Mouse (Mus musculus): ENCODE measurements around the gene Mfsd4a. TPM values are rescaled to one million over a fixed set of nuclear protein-coding genes. Genes with fewer than 3 reads are reported as not detected.

Gene Mfsd4a
- polyA plus RNA-seq, 1 experiment from 2014 or later: 11.2 TPM

DNA sequence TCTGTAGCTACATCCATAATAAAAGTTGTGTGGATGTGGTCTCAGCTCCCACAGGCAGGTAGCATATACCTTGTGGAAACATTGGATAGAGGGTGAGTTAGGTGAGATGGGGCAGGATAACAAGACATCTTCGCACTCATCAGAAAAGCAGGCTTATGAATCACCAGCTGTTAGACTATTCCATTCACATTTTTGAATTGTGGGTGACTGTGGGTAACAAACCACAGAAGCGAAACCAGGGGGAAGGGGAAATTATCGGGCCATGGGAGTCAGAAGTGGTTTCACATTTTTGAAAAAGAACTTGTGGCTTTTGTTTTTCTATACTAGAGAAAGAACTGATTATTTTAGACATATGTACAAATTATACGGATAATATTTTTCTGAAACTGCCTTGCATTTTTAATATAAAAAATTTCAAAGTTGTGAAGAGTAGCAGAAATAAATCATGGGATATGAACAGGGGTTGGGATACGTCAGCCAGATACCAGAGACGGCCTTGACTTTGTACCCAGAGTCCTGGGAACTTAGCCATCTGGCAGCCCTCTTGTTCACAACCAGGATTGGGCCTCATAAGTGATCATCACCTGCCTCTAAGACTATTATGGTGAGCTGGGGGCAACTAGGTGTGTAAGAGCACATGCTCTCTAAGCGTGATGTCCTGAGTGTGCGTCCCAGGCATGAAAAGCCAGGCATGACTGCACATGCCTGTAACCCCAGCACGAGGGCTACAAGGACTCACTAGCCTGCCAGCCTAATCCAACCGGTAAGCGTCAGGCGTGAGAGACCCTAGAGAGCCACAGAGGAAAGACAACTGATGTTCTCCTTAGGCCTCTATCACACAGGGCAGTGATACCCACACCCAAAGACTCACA lies 74.5 kb downstream of the Mfsd4a start:
- 91% methylated on average over 12 of the region's 12 CpGs for WGBS
- no peak overlapping the region for H3K4me2 ChIP-seq (replicated peaks)
- no peak overlapping the region for H3K27ac ChIP-seq
- H3K36me3 ChIP-seq: no peaks in the 10 kb centered on the region
- no peak overlapping the region for H3K9ac ChIP-seq
- ATAC-seq (ENCODE audit: low FRiP score, low read depth): no peak
- H3K9me3 ChIP-seq: no peaks in the 10 kb centered on the region
- H3K27me3 ChIP-seq (replicated peaks): no peaks in the 10 kb centered on the region
- no peak overlapping the region for H3K4me3 ChIP-seq
- H3K4me1 ChIP-seq: no peaks in the 10 kb centered on the region

DNA sequence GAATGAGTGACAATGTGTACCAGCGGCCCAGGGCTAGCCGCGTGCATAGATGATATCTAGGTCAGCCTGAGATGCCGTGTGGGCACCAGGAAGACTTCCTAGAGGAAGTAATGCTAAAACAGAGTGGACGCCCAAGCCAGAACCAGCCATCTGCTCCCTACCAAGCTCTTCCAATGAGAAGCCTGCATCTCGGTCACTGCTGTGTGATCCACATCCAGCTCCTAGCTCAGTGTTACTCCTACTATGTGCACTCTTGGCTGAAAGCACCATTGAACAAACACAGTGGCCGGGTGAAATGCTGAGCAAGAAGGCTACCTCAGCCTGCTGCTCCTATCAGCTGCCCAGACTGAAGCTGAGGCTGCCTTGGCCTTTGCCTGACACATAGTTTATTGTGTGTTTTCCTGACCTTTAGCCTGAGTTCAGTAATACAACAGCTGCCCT lies 75.3 kb downstream of the Mfsd4a start:
- ATAC-seq (ENCODE audit: low FRiP score, low read depth): no peak
- H3K27ac ChIP-seq: no peak overlapping the region
- H3K9ac ChIP-seq: no peak overlapping the region
- no peaks in the 10 kb centered on the region for H3K9me3 ChIP-seq
- no peak overlapping the region for H3K4me2 ChIP-seq (replicated peaks)
- no peaks in the 10 kb centered on the region for H3K36me3 ChIP-seq
- no peaks in the 10 kb centered on the region for H3K27me3 ChIP-seq (replicated peaks)
- H3K4me3 ChIP-seq: no peak overlapping the region
- H3K4me1 ChIP-seq: no peaks in the 10 kb centered on the region
- 86% methylated on average over 7 of the region's 7 CpGs for WGBS

DNA sequence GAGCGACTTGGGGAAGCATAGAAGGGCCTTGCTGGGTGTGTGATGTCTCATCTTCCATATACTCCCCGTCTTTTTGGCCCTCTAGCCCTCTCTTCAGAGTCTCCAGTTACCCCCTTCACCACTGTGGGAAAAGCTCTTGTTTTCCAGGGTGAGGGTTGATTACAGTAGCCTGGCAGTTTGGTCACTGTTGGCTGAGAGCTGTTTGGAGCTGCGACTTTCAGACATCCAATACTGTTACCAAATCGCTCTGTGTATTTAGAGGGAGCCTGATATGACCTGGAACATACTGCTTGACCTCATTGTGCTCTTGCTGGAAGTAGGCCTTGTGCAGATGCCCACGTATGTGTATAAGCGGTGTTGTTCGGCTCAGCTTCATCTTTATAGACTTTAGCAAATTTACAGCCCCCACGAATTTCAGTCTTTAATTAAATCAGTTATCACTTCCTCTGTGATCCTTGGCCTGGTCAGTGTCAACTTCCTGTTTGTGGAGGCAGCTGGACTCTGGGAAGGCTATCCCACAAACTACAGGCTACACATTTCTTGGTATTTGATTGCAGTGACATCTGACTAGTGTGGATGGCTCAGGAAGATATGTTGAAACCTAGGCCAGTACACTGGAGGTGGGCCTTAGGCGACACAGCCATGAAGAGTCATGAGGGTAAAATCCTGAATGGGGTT lies 77.6 kb downstream of the Mfsd4a start:
- no peaks in the 10 kb centered on the region for H3K27me3 ChIP-seq (replicated peaks)
- H3K9ac ChIP-seq: no peak overlapping the region
- no peak overlapping the region for H3K4me2 ChIP-seq (replicated peaks)
- H3K27ac ChIP-seq: no peak overlapping the region
- no peak overlapping the region for H3K4me3 ChIP-seq
- no peaks in the 10 kb centered on the region for H3K36me3 ChIP-seq
- no peak for ATAC-seq (ENCODE audit: low FRiP score, low read depth)
- H3K9me3 ChIP-seq: no peaks in the 10 kb centered on the region
- no peaks in the 10 kb centered on the region for H3K4me1 ChIP-seq
- 91% methylated on average over 9 of the region's 9 CpGs for WGBS

DNA sequence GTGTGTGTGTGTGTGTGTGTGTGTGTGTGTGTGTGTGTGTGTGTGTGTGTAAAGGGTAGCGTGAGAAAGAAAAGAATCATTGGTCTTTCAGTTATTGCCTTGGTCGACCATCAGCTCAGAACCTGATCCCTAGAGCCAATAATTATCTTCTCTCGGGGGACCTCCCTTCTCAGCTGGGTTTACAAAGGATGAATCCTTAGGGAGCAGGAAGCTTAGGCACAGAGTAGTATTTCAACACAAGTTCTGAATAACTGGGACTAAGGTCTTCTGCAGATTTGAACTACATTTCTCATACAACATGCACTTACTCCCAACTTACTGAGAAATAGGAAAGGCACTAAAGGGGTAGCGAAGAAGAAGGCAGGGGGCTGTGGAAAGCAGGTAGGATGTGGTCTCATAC lies 78.4 kb downstream of the Mfsd4a start:
- ATAC-seq (ENCODE audit: low FRiP score, low read depth): no peak
- no peaks in the 10 kb centered on the region for H3K36me3 ChIP-seq
- H3K4me2 ChIP-seq (replicated peaks): no peak overlapping the region
- H3K4me3 ChIP-seq: no peak overlapping the region
- H3K4me1 ChIP-seq: no peaks in the 10 kb centered on the region
- H3K9ac ChIP-seq: no peak overlapping the region
- no peak overlapping the region for H3K27ac ChIP-seq
- WGBS: 82% methylated on average over 4 of the region's 4 CpGs
- H3K9me3 ChIP-seq: no peaks in the 10 kb centered on the region
- H3K27me3 ChIP-seq (replicated peaks): no peaks in the 10 kb centered on the region

DNA sequence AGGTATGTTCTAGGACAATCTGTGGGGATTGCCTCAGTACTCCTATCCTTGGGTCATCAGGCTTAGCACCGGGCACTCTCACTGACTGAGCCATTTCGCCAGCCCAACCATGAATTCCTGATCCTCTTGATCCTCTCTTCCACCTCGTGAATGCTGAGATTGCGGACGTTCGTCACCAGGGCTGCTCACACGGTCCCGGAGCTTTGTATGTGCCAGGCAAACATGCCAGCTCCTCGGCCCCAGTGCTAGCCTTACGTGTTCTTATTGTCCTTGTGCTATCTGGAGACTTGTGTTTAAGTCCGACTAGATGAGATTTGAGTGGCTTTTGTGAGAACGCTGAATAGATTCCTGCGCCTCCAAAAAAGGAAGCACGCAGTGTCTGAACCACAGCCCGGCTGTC lies 80.4 kb downstream of the Mfsd4a start:
- no peaks in the 10 kb centered on the region for H3K36me3 ChIP-seq
- no peak overlapping the region for H3K4me3 ChIP-seq
- no peaks in the 10 kb centered on the region for H3K27me3 ChIP-seq (replicated peaks)
- no peak overlapping the region for H3K4me2 ChIP-seq (replicated peaks)
- no peak for ATAC-seq (ENCODE audit: low FRiP score, low read depth)
- H3K9me3 ChIP-seq: no peaks in the 10 kb centered on the region
- no peak overlapping the region for H3K9ac ChIP-seq
- no peak overlapping the region for H3K27ac ChIP-seq
- WGBS: 82% methylated on average over 15 of the region's 15 CpGs
- no peaks in the 10 kb centered on the region for H3K4me1 ChIP-seq

DNA sequence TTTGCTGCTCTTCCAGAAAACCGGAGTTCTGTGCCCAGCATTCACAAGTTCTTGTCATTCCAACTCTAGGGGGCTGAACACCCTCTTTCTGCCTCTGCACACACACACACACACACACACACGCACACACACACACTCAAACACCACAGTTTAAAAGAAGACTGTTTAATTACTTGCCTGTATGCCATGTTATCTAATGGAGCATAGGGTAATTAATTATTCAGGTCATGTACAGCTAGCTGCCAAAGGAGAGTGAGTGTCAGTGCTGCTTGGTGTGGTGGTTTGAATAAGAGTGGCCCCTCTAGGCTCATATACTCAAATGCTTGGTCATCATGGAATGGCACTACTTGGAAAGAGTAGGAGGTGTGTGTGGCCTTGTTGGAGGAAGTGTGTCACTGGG lies 84.1 kb downstream of the Mfsd4a start:
- H3K4me3 ChIP-seq: no peak overlapping the region
- ATAC-seq (ENCODE audit: low FRiP score, low read depth): no peak
- H3K9me3 ChIP-seq: no peaks in the 10 kb centered on the region
- H3K9ac ChIP-seq: no peak overlapping the region
- no peak overlapping the region for H3K4me2 ChIP-seq (replicated peaks)
- H3K27me3 ChIP-seq (replicated peaks): no peaks in the 10 kb centered on the region
- no peaks in the 10 kb centered on the region for H3K36me3 ChIP-seq
- WGBS: 91% methylated on average over 2 of the region's 2 CpGs
- H3K27ac ChIP-seq: no peak overlapping the region
- no peaks in the 10 kb centered on the region for H3K4me1 ChIP-seq

DNA sequence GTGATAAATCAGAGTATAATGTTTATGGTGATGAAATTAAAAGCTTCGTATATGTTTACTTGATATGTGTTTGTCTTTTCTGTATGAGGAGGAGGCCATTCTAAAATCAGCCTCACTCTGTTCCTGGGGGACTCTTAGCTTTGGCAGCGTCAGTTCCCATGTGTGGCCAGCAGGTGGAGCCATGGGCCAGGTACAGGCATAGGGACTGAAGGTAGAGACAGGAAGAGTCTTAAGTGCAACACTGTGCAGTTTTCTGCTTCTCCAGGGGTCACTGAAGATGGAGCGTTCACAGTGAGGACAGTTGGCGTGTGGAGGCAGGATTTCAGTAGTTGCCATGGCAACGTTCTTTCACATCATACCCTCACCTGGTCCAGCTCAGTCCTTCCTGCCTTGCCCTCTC lies 85.0 kb downstream of the Mfsd4a start:
- peak; percentile 17; the same call in 1 of the 2 replicates for ATAC-seq (ENCODE audit: low FRiP score, low read depth)
- Histone ChIP-seq H3K36me3 (peaks cover 5% of the 10 kb centered on the region; the same call in 1 of the 2 replicates), H3K27ac (no peak overlapping the region), H3K27me3 (replicated peaks) (no peaks in the 10 kb centered on the region), H3K4me2 (replicated peaks) (no peak overlapping the region), H3K9me3 (no peaks in the 10 kb centered on the region), H3K4me1 (no peaks in the 10 kb centered on the region), H3K4me3 (no peak overlapping the region), H3K9ac (no peak overlapping the region)
- 21% methylated on average over 5 of the region's 5 CpGs for whole genome bisulfite sequencing

DNA sequence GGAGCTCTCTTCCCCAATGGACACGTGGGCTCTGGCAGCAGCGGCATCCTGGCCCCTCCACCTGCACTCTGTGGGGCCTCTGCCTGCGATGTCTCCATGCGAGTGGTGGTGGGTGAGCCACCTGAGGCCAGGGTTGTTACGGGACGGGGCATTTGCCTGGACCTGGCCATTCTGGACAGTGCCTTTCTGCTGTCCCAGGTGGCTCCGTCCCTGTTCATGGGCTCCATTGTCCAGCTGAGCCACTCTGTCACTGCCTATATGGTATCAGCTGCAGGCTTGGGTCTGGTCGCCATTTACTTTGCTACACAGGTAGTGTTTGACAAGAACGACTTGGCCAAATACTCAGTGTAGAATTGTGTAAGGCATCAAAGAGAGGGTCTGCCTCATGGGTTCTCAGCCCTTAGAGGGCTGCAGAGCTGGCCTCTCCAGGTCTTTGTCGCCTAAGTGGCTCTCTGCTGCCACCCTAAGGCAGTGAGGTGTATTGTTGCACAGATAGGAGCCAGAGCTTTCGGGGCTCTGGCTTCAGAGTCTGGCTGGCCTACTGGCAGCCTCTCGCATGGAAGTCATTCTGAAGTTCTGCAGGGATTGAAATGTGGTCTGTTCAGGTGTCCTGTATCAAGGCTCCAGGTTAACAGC lies 86.4 kb downstream of the Mfsd4a start:
- WGBS: 49% methylated on average over 12 of the region's 12 CpGs
- no peak overlapping the region for H3K4me3 ChIP-seq
- H3K4me1 ChIP-seq: no peaks in the 10 kb centered on the region
- H3K9ac ChIP-seq: no peak overlapping the region
- no peak overlapping the region for H3K4me2 ChIP-seq (replicated peaks)
- no peak overlapping the region for H3K27ac ChIP-seq
- H3K36me3 ChIP-seq: peaks cover 6% of the 10 kb centered on the region; the same call in 1 of the 2 replicates
- no peaks in the 10 kb centered on the region for H3K27me3 ChIP-seq (replicated peaks)
- H3K9me3 ChIP-seq: no peaks in the 10 kb centered on the region
- ATAC-seq (ENCODE audit: low FRiP score, low read depth): peak; percentile 57; the same call in 1 of the 2 replicates

DNA sequence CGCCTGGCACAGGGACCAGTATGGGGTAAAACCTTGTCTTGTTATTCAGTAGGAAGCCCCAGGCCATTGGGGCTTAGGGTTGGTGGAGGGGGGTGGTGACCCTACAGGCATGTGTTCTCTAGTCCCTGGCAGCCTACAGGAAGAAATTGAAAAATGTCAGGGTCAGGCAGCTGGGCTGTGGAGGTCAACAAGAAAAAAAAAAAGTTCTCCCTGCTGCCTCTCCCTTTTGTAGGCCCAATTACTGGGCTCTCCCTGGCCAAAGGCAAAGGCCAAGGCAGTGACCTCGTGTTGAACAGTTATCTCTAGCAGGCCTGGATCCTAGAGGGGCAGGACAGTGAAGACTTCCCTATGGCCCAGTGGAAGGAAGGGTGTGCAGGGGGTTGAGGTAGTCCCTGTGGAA lies 87.4 kb downstream of the Mfsd4a start:
- Histone ChIP-seq H3K9me3 (no peaks in the 10 kb centered on the region), H3K27ac (no peak overlapping the region), H3K9ac (no peak overlapping the region), H3K36me3 (peaks cover 6% of the 10 kb centered on the region; the same call in 1 of the 2 replicates), H3K4me3 (no peak overlapping the region), H3K4me1 (peaks cover 5% of the 10 kb centered on the region; the same call in 1 of the 2 replicates), H3K4me2 (replicated peaks) (no peak overlapping the region), H3K27me3 (replicated peaks) (no peaks in the 10 kb centered on the region)
- no peak for ATAC-seq (ENCODE audit: low FRiP score, low read depth)
- WGBS: 21% methylated on average over 2 of the region's 2 CpGs

DNA sequence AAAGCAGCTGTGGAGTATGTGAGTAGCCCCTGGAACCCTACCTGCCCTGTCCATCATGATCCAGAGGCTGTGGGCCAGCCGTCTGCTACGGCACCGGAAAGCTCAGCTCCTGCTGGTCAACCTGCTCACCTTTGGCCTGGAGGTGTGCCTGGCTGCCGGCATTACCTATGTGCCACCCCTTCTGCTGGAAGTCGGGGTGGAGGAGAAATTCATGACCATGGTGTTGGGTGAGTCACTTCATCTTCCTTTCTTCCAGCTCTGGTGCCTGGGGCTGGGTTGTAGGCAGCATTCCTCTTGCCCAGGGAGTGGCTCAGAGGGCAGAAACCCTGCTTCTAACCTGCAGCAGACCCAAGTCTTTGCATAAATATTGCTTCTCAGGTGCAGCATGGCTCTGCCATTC lies 91.0 kb downstream of the Mfsd4a start:
- WGBS: 91% methylated on average over 5 of the region's 5 CpGs
- Histone ChIP-seq H3K4me1 (peaks cover 32% of the 10 kb centered on the region), H3K27me3 (replicated peaks) (no peaks in the 10 kb centered on the region), H3K9ac (no peak overlapping the region), H3K4me2 (replicated peaks) (no peak overlapping the region), H3K27ac (no peak overlapping the region), H3K4me3 (no peak overlapping the region), H3K36me3 (peaks cover 6% of the 10 kb centered on the region; the same call in 1 of the 2 replicates), H3K9me3 (no peaks in the 10 kb centered on the region)
- ATAC-seq (ENCODE audit: low FRiP score, low read depth): no peak

DNA sequence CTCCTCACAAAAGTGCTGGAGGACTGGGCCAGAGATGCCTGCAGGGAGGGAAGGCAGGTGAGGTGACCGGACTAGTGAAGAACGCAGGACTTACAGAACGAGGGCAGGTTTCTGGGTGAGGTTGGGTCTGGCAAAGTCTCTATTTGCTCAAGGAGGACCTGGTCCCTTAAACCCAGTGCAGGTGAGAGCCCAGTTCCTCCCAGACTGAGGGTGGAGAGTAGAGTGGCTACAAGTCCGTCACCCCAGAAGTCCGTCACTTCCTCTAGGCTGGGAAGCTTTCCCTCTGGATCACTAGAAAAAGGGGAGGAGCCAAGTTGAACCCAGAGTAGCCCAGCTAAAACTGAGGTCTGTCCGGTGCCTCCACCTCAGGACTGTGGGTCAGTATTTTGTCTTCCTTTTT lies 93.9 kb downstream of the Mfsd4a start:
- peaks cover 6% of the 10 kb centered on the region; the same call in 1 of the 2 replicates for H3K36me3 ChIP-seq
- ATAC-seq (ENCODE audit: low FRiP score, low read depth): no peak
- no peak overlapping the region for H3K27ac ChIP-seq
- whole genome bisulfite sequencing: 81% methylated on average over 6 of the region's 6 CpGs
- H3K4me3 ChIP-seq: no peak overlapping the region
- H3K4me2 ChIP-seq (replicated peaks): no peak overlapping the region
- H3K9ac ChIP-seq: no peak overlapping the region
- no peaks in the 10 kb centered on the region for H3K9me3 ChIP-seq
- H3K27me3 ChIP-seq (replicated peaks): no peaks in the 10 kb centered on the region
- H3K4me1 ChIP-seq: peaks cover 56% of the 10 kb centered on the region

All from neural tube, embryonic 12.5 days (tissue).